Mouse (Mus musculus) CD4-positive helper T cell, adult 2 months (primary cell): ENCODE data around the gene Srd5a2.
"Not testable (repeated sequence)": the region's sequence is repeated elsewhere in the genome, so short reads cannot be mapped to it uniquely, and the experiment has no call there.

ENCODE experiments used
- DNase-seq: peaks from one replicate; pipeline ENCODE4 v3.0.0-alpha.2; 2012; ENCODE audit warnings: low read depth, missing footprints, low spot score

The Srd5a2 gene

GRCm38 (mm10) chr17:74047210-74048082 is at the start of gene Srd5a2:
Gene Srd5a2, minus strand, starts transcription at chr17:74047916.
- DNase-seq: no peak

- DNase-seq: no peak
These were observed 41.4 kb upstream of the Srd5a2 start for GRCm38 (mm10) chr17:74088886-74089678.

- DNase-seq: no peak
These were observed 40.3 kb upstream of the Srd5a2 start for GRCm38 (mm10) chr17:74088016-74088415.

- no peak for DNase-seq
These were observed 35.7 kb upstream of the Srd5a2 start for GRCm38 (mm10) chr17:74083370-74083769.

- DNase-seq: no peak
These were observed 32.4 kb upstream of the Srd5a2 start for GRCm38 (mm10) chr17:74080076-74080615.

GRCm38 (mm10) chr17:74078776-74079495 is 31.2 kb upstream of the Srd5a2 start:
- no peak for DNase-seq

DNA sequence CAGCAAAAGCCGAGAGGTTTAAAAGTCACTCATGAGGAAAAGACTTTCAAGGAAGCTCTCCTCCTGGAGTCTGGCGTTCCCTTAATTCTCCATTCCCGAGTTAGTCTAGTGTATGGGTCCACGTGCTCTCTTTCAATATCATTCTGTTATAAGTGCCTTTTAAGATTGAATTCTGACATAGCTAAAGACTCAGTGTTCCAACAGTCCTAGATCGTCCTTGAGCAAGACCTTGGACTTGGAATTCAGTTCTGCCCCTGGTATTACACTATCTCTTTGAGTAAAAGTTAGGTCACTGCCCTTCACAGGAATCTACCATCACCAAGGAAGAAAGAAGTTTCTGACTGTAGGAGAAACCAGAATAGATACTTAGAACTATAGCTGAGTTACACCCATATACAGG is 25.4 kb upstream of the Srd5a2 start:
- not testable (repeated sequence) for DNase-seq

- not testable (repeated sequence) for DNase-seq
These were observed 15.0 kb upstream of the Srd5a2 start for GRCm38 (mm10) chr17:74062763-74063162.

- DNase-seq: no peak
These were observed 607 bp upstream of the Srd5a2 start for GRCm38 (mm10) chr17:74048229-74048816.

DNA sequence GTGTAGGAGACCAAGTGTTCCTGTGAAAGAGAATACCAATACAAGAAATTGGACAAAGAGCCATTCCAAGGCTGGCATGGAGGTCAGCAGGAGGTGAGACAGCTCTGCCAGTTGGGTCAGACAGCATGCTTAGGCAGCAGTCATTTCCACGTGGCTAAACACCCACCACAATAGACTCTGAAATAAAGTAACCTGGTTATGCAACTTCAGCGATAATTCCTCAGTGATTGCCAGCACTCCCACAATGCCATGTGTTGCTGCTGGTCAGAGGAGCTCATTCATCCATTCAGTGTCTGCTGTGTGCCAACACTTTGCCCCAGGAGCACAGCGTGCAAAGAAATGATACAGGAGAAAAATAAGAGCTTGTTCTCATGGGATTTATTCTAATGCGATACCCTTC is 4.0 kb downstream of the Srd5a2 start:
- no peak for DNase-seq

GRCm38 (mm10) chr17:74020526-74021203 is 27.1 kb downstream of the Srd5a2 start:
- peak; percentile 75 for DNase-seq

- DNase-seq: no peak
These were observed 29.4 kb downstream of the Srd5a2 start for GRCm38 (mm10) chr17:74018281-74018680.

GRCm38 (mm10) chr17:74017649-74018048 is 30.1 kb downstream of the Srd5a2 start:
- DNase-seq: no peak

GRCm38 (mm10) chr17:74015128-74015527 is 32.6 kb downstream of the Srd5a2 start:
- no peak for DNase-seq

DNA sequence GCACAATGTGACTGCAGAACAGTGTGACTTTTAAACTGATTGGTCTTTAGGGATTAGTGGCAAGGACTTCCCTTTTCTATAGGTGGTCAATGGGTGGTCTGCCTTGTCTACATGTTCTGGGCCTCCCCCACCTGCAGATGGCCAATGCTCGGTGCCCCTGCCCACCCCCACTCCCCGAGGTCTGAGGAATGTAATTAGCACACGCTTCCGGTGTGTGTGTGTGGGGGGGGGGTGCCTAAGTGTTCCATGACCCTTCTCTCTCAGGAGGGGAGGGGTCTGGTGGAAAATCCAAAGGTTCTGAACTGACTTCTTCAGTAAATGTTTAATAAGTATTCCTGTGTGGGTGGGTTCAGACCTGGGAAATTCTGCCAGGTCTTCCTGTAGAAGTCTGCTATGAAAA is 39.0 kb downstream of the Srd5a2 start:
- no peak for DNase-seq

DNA sequence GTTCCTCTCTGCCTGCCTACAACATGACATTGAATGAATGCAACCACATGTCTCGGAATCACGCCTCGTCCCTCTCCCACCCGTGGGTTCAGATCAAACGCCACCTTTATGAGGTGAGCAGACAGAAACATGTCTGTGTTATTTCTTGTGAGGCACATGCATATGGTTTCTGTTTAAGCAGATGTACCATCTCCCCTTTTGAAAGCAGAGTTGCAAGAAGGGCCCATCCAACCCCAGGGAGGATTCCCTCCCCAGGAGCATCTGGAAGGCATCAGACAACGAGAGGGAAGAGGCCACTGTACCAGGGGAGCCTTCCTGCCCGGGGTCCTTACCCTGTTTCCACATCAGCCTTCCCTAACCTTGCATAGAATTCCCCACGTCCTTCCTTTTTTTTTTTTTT is 40.7 kb downstream of the Srd5a2 start:
- DNase-seq: no peak

GRCm38 (mm10) chr17:74002396-74002795 is 45.3 kb downstream of the Srd5a2 start:
- DNase-seq: no peak

DNA sequence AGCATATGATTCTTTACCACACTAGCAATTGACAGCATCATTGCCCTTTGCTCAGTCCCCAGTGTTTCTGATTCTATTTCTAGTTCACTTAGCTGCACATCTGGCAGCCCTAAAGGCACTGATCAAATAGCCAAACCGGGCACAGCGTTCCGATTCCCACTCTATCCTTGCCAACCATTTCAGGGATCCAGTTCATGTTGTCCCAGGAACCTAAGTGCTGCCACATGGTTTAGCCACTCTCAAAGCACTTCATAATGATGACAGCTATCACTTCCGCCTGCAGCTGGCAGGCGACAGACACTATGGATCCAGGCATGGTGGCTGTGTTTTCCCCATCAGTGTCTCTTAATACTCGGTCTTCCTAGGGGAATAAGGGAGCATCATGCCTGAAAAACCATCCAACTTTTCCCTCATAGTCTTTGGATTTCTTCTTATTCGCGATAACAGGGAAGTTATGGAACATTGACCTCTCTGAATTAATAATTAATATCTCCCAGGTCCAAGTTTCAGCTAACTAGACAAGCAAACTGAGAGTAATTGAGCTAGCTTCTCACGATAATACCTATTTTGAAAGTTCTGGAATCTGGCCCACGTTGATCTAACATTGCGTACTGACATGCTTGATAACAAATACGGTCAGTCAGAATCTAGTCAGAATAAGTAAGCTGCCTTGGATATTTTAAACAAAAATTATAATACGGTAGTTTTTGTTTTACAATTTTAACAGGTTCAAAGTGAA is 51.6 kb downstream of the Srd5a2 start:
- DNase-seq: no peak

DNA sequence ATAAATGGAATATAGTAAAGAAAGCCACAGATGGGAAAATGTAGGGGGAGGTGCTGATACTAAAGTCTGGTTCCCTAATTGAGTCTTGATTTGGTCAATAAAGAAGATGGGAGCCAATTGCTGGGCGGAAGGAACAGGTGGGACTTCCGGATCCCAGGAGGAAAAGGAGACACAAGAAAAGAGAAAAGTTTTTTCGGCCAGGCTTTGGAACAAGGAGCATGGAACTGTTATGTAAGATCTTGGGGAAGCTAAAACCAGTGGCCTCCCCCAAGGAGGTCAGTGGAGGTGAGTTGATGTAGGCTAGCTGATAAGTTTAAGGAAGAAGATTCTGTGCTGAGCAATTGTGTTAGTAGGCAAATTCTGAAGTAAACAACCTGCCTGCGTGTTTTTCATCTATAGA is 56.5 kb downstream of the Srd5a2 start:
- no peak for DNase-seq

DNA sequence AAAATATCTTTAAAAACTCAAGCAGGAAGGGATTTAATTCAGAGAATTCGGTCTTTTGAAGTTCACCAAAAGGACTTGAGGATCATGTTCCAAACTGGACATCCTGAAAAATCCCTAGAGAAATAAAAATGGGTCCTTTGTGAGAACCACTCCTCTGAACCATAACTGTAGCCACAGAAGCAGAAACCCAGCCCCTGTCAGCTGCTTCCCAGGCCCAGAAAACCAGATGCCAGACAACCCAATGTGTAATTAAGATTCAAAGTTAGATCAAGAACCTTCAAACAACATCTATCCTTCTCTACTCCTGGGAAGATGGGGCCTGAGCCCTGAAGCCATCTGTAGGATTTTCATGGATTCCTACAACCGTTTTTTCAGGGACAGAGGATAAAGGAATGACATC is 61.1 kb downstream of the Srd5a2 start:
- no peak for DNase-seq
